Mouse (Mus musculus): ENCODE measurements around the gene Hadhb. TPM values are rescaled to one million over a fixed set of nuclear protein-coding genes. Genes with fewer than 3 reads are reported as not detected.

Hadhb gene
- polyA plus RNA-seq, 1 experiment from 2014 or later = 194 TPM

DNA sequence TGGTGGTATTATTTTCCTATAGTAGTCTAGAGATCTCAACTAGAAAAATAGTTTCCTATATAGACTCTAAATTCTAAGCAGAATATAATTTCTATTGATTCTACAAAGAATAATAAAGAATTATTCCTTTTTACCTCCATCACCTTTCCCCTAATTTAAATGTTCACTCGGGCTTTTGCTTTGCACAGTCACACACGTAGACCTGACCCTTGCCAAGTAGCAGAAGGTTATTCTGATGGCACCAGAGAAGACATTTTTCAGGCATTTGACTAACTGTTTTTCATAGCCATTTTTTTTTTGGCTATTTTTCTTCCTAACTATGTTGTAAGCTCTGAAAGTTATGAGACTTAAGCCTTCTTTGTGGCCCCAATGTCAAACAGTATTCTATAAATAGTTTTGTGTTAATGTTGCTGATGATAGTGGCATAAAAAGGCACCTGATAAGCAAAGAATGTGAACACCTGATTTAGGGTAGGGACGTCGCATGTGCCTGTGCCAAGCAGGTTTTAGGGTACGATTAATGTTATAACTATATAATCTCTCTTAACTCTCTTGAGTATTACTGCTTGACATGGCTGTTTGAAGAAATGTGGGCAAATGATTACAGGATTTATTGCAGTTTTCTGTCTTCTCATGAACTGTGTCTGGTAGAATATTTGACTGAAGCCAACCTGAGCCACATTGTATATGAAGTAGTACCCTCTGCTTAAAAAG is 10.3 kb downstream of the Hadhb start:
- Histone ChIP-seq H3K9me3 (ENCODE audit: low read length) (no peaks in the 10 kb centered on the region), H3K27ac (ENCODE audit: low read length) (no peak overlapping the region), H3K27me3 (ENCODE audit: insufficient read depth, low read length) (no peaks in the 10 kb centered on the region), H3K36me3 (ENCODE audit: insufficient read depth, low read length) (peaks cover 5% of the 10 kb centered on the region; the same call in 1 of the 2 replicates), H3K4me1 (ENCODE audit: insufficient read depth, low read length) (no peaks in the 10 kb centered on the region), H3K4me2 (replicated peaks; ENCODE audit: low read depth, low read length) (no peak overlapping the region), H3K4me3 (ENCODE audit: low read length) (no peak overlapping the region), H3K9ac (replicated peaks; ENCODE audit: low read length) (no peak overlapping the region)
- WGBS = 93% methylated on average over 5 of the region's 5 CpGs
- ATAC-seq (ENCODE audit: low FRiP score, low TSS enrichment) = no peak

DNA sequence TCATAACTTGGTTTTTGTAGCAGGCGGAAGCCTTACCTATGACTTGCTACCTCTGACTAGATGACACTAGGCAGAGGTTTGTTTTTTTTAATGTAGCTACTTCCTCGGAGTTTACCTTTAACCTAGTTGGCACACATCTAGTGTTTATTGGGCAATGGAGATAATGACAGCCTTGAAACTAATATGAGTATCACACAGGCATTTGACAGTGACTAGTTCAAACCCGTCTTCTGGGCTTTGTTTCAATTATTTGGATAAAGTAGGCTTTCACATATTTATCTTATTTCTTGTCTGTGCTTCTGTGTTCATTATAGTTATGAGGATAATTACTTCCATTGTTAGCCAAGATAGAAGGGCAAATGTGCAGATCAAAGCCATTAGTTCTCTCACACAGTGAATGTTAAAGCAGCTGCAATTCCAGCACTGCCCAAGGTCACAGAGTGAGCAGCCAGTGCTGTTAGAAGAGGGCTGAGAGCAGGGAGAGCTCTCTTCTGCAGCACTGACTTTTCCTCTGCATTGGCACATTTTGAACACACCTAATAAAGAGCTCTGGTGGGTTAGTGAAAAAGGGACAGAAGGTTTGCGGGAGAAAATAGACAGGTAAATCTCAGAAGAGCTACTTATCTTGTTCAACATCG is 15.4 kb downstream of the Hadhb start:
- H3K4me1 ChIP-seq (ENCODE audit: insufficient read depth, low read length) = no peaks in the 10 kb centered on the region
- H3K36me3 ChIP-seq (ENCODE audit: insufficient read depth, low read length) = peaks cover 23% of the 10 kb centered on the region
- no peaks in the 10 kb centered on the region for H3K27me3 ChIP-seq (ENCODE audit: insufficient read depth, low read length)
- ATAC-seq (ENCODE audit: low FRiP score, low TSS enrichment) = no peak
- no peak overlapping the region for H3K4me3 ChIP-seq (ENCODE audit: low read length)
- WGBS = 84% methylated on average over 5 of the region's 5 CpGs
- H3K27ac ChIP-seq (ENCODE audit: low read length) = no peak overlapping the region
- no peak overlapping the region for H3K9ac ChIP-seq (replicated peaks; ENCODE audit: low read length)
- H3K9me3 ChIP-seq (ENCODE audit: low read length) = no peaks in the 10 kb centered on the region
- no peak overlapping the region for H3K4me2 ChIP-seq (replicated peaks; ENCODE audit: low read depth, low read length)

DNA sequence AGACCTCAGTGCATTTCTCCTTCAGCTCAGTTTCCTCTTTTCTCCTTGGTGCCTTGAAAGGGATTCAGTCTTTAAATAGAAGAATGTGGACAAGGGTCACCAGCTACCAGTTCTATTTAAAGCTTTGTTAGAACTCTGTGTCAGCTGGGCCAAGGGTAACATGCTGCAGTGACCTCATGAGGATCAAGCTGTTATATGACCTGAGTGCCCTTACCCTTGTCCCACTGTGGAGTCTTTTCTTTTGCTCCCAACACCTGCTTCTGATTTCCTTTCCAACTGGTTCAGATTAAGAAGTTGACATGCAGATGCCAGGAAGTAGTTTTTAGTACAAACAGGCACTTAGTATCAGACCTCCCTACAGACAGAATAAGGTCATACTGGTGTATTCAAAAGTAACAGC is 17.1 kb downstream of the Hadhb start:
- H3K4me3 ChIP-seq (ENCODE audit: low read length) = no peak overlapping the region
- no peak for ATAC-seq (ENCODE audit: low FRiP score, low TSS enrichment)
- H3K4me2 ChIP-seq (replicated peaks; ENCODE audit: low read depth, low read length) = no peak overlapping the region
- peaks cover 37% of the 10 kb centered on the region for H3K36me3 ChIP-seq (ENCODE audit: insufficient read depth, low read length)
- H3K27me3 ChIP-seq (ENCODE audit: insufficient read depth, low read length) = no peaks in the 10 kb centered on the region
- H3K27ac ChIP-seq (ENCODE audit: low read length) = no peak overlapping the region
- H3K4me1 ChIP-seq (ENCODE audit: insufficient read depth, low read length) = no peaks in the 10 kb centered on the region
- no peaks in the 10 kb centered on the region for H3K9me3 ChIP-seq (ENCODE audit: low read length)
- no peak overlapping the region for H3K9ac ChIP-seq (replicated peaks; ENCODE audit: low read length)

DNA sequence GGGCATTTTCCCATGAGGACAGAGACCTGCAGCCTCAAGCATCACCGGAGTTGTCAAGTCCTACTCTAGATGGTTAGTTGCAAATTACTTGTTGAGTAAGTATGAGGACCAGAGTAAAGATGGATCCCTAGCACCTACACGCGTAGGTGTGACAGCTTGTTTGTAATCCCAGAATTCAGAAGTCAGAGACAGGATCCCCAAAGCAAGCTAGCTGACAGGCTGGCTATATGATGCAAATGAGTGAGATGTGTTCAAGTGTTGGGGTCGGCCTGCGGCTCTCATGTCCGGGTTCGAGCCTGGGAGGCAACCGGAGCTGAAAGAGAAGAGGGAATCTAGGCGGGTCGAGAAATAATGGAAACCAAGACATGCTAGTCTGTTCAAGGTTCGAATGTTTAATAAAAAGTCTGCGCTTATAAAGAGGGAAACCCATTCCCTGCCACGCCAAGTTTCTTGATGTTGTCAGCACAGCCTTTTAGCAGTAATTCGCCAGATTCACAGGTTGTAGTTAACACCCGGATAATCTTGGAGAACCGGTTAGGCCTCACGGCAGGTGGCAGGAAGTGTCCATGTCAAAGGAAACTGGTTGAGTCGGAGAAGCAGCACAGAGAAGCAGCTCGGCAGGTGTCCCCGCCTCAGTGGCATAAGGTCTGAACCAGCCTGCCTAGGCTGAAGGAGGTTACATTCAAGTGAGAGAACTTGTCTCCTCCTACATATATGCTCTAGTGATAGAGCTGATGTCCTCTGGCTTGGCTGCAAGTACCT is 18.1 kb downstream of the Hadhb start:
- Histone ChIP-seq H3K9ac (replicated peaks; ENCODE audit: low read length) (no peak overlapping the region), H3K27ac (ENCODE audit: low read length) (no peak overlapping the region), H3K4me3 (ENCODE audit: low read length) (no peak overlapping the region), H3K36me3 (ENCODE audit: insufficient read depth, low read length) (peaks cover 42% of the 10 kb centered on the region), H3K9me3 (ENCODE audit: low read length) (no peaks in the 10 kb centered on the region), H3K4me2 (replicated peaks; ENCODE audit: low read depth, low read length) (no peak overlapping the region), H3K27me3 (ENCODE audit: insufficient read depth, low read length) (no peaks in the 10 kb centered on the region), H3K4me1 (ENCODE audit: insufficient read depth, low read length) (no peaks in the 10 kb centered on the region)
- 49% methylated on average over 20 of the region's 20 CpGs for WGBS
- no peak for ATAC-seq (ENCODE audit: low FRiP score, low TSS enrichment)

DNA sequence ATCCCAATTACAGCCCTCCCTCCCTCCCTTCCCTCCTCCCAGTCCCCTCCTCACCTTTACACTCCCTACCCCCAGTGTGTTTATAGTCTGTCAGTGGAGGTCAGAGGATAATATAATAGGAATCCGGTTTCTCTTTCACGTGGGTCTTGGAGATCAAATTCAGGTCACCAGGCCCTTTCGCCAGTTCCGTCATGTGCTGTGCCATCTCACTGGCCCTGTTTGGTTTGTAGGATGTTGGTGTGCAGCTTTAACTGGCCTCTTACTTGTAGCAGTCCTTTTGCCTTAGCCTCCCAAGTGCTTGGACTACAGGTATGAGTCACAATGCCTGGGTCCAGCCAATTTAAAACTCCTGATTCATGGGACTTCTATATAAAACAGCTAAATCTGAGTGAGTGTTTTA is 20.8 kb downstream of the Hadhb start:
- 29% methylated on average over 4 of the region's 4 CpGs for WGBS
- peaks cover 51% of the 10 kb centered on the region for H3K36me3 ChIP-seq (ENCODE audit: insufficient read depth, low read length)
- no peak overlapping the region for H3K4me2 ChIP-seq (replicated peaks; ENCODE audit: low read depth, low read length)
- ATAC-seq (ENCODE audit: low FRiP score, low TSS enrichment) = no peak
- no peak overlapping the region for H3K9ac ChIP-seq (replicated peaks; ENCODE audit: low read length)
- H3K4me1 ChIP-seq (ENCODE audit: insufficient read depth, low read length) = no peaks in the 10 kb centered on the region
- no peaks in the 10 kb centered on the region for H3K9me3 ChIP-seq (ENCODE audit: low read length)
- no peak overlapping the region for H3K27ac ChIP-seq (ENCODE audit: low read length)
- no peaks in the 10 kb centered on the region for H3K27me3 ChIP-seq (ENCODE audit: insufficient read depth, low read length)
- H3K4me3 ChIP-seq (ENCODE audit: low read length) = no peak overlapping the region

DNA sequence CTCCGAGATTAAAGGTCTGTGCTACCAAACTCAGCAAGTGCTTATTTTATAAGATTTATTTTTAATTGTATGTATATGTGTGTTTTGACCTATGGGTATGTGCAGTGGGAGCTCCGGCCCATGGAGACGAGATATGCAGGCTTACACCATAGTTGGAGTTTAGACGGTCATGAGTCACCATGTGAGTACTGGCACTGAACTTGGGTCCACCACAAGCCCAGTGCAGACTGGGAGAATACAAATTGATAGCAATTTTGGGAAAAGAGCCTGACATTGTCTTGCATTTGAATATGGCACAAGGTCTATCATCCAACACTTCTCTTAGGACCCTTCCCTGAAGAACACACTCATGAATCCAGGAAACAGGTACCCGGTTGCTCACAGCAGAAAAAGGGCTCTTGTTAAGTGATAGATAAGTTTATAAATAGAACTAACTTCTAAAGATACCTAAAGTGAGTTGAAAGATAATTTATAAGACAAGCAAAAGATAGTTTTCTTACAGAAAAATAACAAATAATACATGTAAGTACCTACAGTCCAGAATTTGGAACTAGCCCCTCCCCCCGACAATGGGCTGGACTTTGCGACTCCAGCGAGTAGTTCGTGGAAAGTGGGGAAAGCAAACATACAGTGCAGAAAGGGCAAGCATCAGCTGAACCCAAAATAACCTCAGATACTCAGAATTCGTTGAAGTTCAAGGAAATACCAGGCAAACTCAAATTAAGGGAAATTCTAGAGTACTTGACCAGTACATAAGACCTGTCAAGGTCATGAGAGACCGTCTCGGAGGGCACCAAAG is 32.8 kb downstream of the Hadhb start:
- Histone ChIP-seq H3K4me2 (replicated peaks; ENCODE audit: low read depth, low read length) (no peak overlapping the region), H3K27ac (ENCODE audit: low read length) (no peak overlapping the region), H3K4me3 (ENCODE audit: low read length) (no peak overlapping the region), H3K4me1 (ENCODE audit: insufficient read depth, low read length) (no peaks in the 10 kb centered on the region), H3K9me3 (ENCODE audit: low read length) (no peaks in the 10 kb centered on the region), H3K9ac (replicated peaks; ENCODE audit: low read length) (no peak overlapping the region), H3K36me3 (ENCODE audit: insufficient read depth, low read length) (peaks cover 30% of the 10 kb centered on the region), H3K27me3 (ENCODE audit: insufficient read depth, low read length) (no peaks in the 10 kb centered on the region)
- ATAC-seq (ENCODE audit: low FRiP score, low TSS enrichment) = no peak
- WGBS = 92% methylated on average over 12 of the region's 12 CpGs

DNA sequence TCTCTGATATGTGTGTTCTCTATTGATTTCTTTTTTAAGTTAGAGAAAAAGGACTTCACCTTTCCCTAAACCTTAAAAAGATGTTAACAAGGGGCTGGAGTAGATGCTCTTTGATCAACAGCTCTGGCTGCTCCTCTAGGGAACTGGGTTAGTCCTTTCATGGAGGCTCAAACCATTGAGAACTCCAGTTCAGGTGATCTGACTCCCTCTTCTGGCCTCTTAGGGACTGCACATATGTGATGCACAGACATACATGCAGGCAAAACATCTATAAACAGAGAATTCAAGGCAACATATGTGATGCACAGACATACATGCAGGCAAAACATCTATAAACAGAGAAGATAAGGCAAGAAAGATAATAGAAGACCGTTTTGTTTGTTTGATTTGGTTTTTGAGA is 37.4 kb downstream of the Hadhb start:
- H3K9ac ChIP-seq (replicated peaks; ENCODE audit: low read length) = no peak overlapping the region
- no peak overlapping the region for H3K27ac ChIP-seq (ENCODE audit: low read length)
- 86% methylated on average over 1 of the region's 1 CpGs for WGBS
- H3K36me3 ChIP-seq (ENCODE audit: insufficient read depth, low read length) = peaks cover 11% of the 10 kb centered on the region; the same call in 1 of the 2 replicates
- H3K4me2 ChIP-seq (replicated peaks; ENCODE audit: low read depth, low read length) = no peak overlapping the region
- ATAC-seq (ENCODE audit: low FRiP score, low TSS enrichment) = no peak
- H3K9me3 ChIP-seq (ENCODE audit: low read length) = no peaks in the 10 kb centered on the region
- H3K27me3 ChIP-seq (ENCODE audit: insufficient read depth, low read length) = no peaks in the 10 kb centered on the region
- no peaks in the 10 kb centered on the region for H3K4me1 ChIP-seq (ENCODE audit: insufficient read depth, low read length)
- no peak overlapping the region for H3K4me3 ChIP-seq (ENCODE audit: low read length)

DNA sequence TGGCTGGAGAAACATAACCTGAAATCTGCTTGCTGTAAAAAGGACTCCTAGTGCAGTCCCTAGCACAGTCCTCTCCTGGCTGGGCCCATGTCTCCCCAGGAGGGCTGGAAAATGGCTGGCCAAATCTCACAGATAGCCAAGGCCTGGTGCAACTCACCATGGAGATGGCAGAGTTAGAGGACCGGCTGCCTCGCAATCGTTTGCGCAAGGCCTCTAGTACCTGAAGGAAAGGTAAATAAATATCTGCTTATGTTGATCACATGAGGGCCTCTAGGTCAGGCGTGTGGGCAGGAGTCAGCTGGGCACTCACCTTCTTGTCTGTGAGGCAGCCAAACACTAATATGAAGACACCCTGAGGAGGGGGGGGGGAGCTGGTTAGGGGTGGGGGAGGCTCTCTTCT is 40.3 kb downstream of the Hadhb start:
- Histone ChIP-seq H3K4me1 (ENCODE audit: insufficient read depth, low read length) (no peaks in the 10 kb centered on the region), H3K9me3 (ENCODE audit: low read length) (no peaks in the 10 kb centered on the region), H3K4me3 (ENCODE audit: low read length) (no peak overlapping the region), H3K36me3 (ENCODE audit: insufficient read depth, low read length) (0 out of 2 replicates have a peak, but pooled peaks cover 3% of the 10 kb centered on the region), H3K27ac (ENCODE audit: low read length) (no peak overlapping the region), H3K27me3 (ENCODE audit: insufficient read depth, low read length) (no peaks in the 10 kb centered on the region), H3K9ac (replicated peaks; ENCODE audit: low read length) (no peak overlapping the region), H3K4me2 (replicated peaks; ENCODE audit: low read depth, low read length) (no peak overlapping the region)
- 89% methylated on average over 5 of the region's 5 CpGs for WGBS
- no peak for ATAC-seq (ENCODE audit: low FRiP score, low TSS enrichment)

DNA sequence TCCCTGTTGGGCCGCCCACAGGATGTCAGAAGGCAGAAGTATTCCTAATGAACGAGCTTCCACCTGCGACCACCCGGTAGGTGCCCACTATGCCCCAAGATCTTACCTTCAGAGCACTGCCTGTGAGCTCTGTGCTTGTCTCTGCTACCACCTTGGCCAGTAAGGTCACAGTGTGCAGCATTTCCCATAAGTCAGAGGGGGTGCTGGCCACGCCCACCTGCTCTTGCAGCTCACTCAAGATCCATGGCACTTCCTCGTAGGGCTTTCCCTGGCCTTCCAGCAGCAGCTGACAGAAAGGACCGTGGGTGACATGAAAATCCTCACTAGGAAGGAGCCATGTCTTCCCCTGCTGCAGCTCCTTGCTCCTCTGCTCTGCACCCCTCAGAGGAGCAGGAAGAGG is 43.2 kb downstream of the Hadhb start:
- no peak overlapping the region for H3K4me3 ChIP-seq (ENCODE audit: low read length)
- WGBS = 62% methylated on average over 7 of the region's 7 CpGs
- no peak overlapping the region for H3K4me2 ChIP-seq (replicated peaks; ENCODE audit: low read depth, low read length)
- no peaks in the 10 kb centered on the region for H3K36me3 ChIP-seq (ENCODE audit: insufficient read depth, low read length)
- no peak overlapping the region for H3K27ac ChIP-seq (ENCODE audit: low read length)
- ATAC-seq (ENCODE audit: low FRiP score, low TSS enrichment) = no peak
- no peaks in the 10 kb centered on the region; the same call in 1 of the 2 replicates for H3K4me1 ChIP-seq (ENCODE audit: insufficient read depth, low read length)
- 0 out of 2 replicates have a peak overlapping the region, but pooled peaks have one; percentile 13 for H3K9ac ChIP-seq (replicated peaks; ENCODE audit: low read length)
- H3K27me3 ChIP-seq (ENCODE audit: insufficient read depth, low read length) = no peaks in the 10 kb centered on the region
- H3K9me3 ChIP-seq (ENCODE audit: low read length) = no peaks in the 10 kb centered on the region

Data from kidney, embryonic 16.5 days (tissue).